Mouse (Mus musculus): ENCODE data around the gene Clcnkb.

DNA sequence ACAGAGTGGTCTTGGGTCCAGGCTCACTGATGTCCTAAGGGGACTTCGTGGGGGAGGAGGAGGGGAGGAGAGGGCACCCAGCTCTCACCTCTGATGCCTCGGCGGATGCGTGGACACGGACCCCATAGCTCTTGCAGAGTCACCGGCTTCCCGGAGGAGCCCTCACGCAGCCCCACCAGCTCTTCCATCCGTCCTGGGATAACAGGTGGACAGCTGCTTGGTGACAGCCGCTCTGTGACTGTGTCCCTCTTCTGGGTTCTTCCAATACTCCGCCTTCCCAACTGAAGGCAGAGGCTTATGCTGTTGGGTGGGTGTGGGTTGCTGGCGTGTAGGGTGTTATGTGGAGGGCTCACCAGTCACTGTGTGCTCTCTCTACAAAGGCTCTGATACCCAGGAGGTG is 18.0 kb downstream of the Clcnkb start:
- no peak for TF ChIP-seq CTCF (IDR thresholded peaks at IDR 0.05; ENCODE audit: insufficient read depth, low read length)
- TF ChIP-seq POLR2A (IDR thresholded peaks at IDR 0.05; ENCODE audit: borderline replicate concordance, extremely low read depth, low read depth, low read length) = no peak

All from lung, adult 2 months (tissue).